In genomic region chr15:85674191-85674984, GRCm38 (mm10) we compare ENCODE assay signal across 8 mouse cellular contexts.
A peak's percentile ranks its signal among the peaks of the same experiment; 100 is the strongest.
DNase-seq lines count a peak whose midpoint lies in the region; ATAC-seq and TF ChIP-seq lines count a peak whose summit lies in the region.

No protein-coding gene starts in this region.

- H3K4me1 ChIP-seq in forebrain, embryonic 13.5 days = peaks cover 77% of the 10 kb centered on the region
- H3K4me1 ChIP-seq in forebrain, embryonic 10.5 days = peaks cover 21% of the 10 kb centered on the region
- H3K4me1 ChIP-seq in lung, embryonic 14.5 days (ENCODE audit: insufficient read depth) = peaks cover 16% of the 10 kb centered on the region
- peaks cover 50% of the 10 kb centered on the region for H3K4me1 ChIP-seq in hindbrain, embryonic 16.5 days (ENCODE audit: control insufficient read depth, insufficient read depth, low read depth, low read length)
- H3K4me1 ChIP-seq in olfactory bulb, adult 2 months (ENCODE audit: control insufficient read depth, insufficient read depth, low read length) = peaks cover 24% of the 10 kb centered on the region

- H3K27ac ChIP-seq in forebrain, embryonic 13.5 days = no peak overlapping the region
- H3K27ac ChIP-seq in forebrain, embryonic 10.5 days = no peak overlapping the region
- H3K27ac ChIP-seq in lung, embryonic 14.5 days (ENCODE audit: low read depth) = no peak overlapping the region
- H3K27ac ChIP-seq in hindbrain, embryonic 16.5 days (ENCODE audit: low read depth, low read length) = peak overlapping the region; percentile 74
- peak overlapping the region; percentile 85 for H3K27ac ChIP-seq in olfactory bulb, adult 2 months (ENCODE audit: insufficient read depth, low read depth, low read length)

- no peaks in the 10 kb centered on the region for H3K9me3 ChIP-seq in forebrain, embryonic 13.5 days (replicated peaks)
- H3K9me3 ChIP-seq in forebrain, embryonic 10.5 days = no peaks in the 10 kb centered on the region
- H3K9me3 ChIP-seq in lung, embryonic 14.5 days (ENCODE audit: low read depth, low read length) = no peaks in the 10 kb centered on the region
- no peaks in the 10 kb centered on the region for H3K9me3 ChIP-seq in hindbrain, embryonic 16.5 days (ENCODE audit: control insufficient read depth, low read length)

- no peak for ATAC-seq in forebrain, embryonic 13.5 days
- ATAC-seq in lung, embryonic 14.5 days (ENCODE audit: insufficient read depth) = no peak
- ATAC-seq in hindbrain, embryonic 16.5 days = no peak

- no peak for TF ChIP-seq CTCF in lung, embryonic 14.5 days (IDR thresholded peaks at IDR 0.05; ENCODE audit: low read depth)
- TF ChIP-seq CTCF in olfactory bulb, adult 2 months (IDR thresholded peaks at IDR 0.05; ENCODE audit: insufficient read depth, low read depth, low read length) = no peak

- H3K4me3 ChIP-seq in forebrain, embryonic 13.5 days = peak overlapping the region; percentile 98
- no peak overlapping the region for H3K4me3 ChIP-seq in forebrain, embryonic 10.5 days
- H3K4me3 ChIP-seq in lung, embryonic 14.5 days (ENCODE audit: low read depth, low read length) = peak overlapping the region; percentile 99
- peak overlapping the region; percentile 90 for H3K4me3 ChIP-seq in hindbrain, embryonic 16.5 days (ENCODE audit: low read length)
- H3K4me3 ChIP-seq in olfactory bulb, adult 2 months (ENCODE audit: insufficient read depth, low read depth, low read length) = peak overlapping the region; percentile 58

- H3K36me3 ChIP-seq in forebrain, embryonic 13.5 days (ENCODE audit: poor library complexity, severe bottlenecking) = peaks cover 32% of the 10 kb centered on the region
- H3K36me3 ChIP-seq in forebrain, embryonic 10.5 days (replicated peaks) = no peaks in the 10 kb centered on the region
- peaks cover 52% of the 10 kb centered on the region for H3K36me3 ChIP-seq in lung, embryonic 14.5 days (ENCODE audit: insufficient read depth)
- no peaks in the 10 kb centered on the region for H3K36me3 ChIP-seq in hindbrain, embryonic 16.5 days (ENCODE audit: control insufficient read depth, insufficient read depth, low read length)

- TF ChIP-seq POLR2A in olfactory bulb, adult 2 months (IDR thresholded peaks at IDR 0.05; ENCODE audit: insufficient read depth, low read depth, low read length) = no peak

- DNase-seq in forebrain, embryonic 10.5 days (ENCODE audit: extremely low spot score, low spot score) = no peak
- DNase-seq in lung, embryonic 14.5 days = no peak
- DNase-seq in lung, postnatal 10 days = no peak
- DNase-seq in frontal cortex, postnatal 10 days (ENCODE audit: low spot score in 2 of 2) = no peak
- no peak for DNase-seq in urinary bladder, adult 18-20 months (ENCODE audit: low spot score in 2 of 2)

- WGBS in forebrain, embryonic 13.5 days = 79% methylated on average over 9 of the region's 9 CpGs
- WGBS in forebrain, embryonic 10.5 days = 88% methylated on average over 9 of the region's 9 CpGs
- 84% methylated on average over 9 of the region's 9 CpGs for WGBS in lung, embryonic 14.5 days
- 48% methylated on average over 9 of the region's 9 CpGs for WGBS in hindbrain, embryonic 16.5 days
- WGBS in olfactory bulb, adult 2 months = 5% methylated on average over 9 of the region's 9 CpGs

- H3K4me2 ChIP-seq in forebrain, embryonic 13.5 days = peak overlapping the region; percentile 71
- H3K4me2 ChIP-seq in lung, embryonic 14.5 days = peak overlapping the region; percentile 95
- peak overlapping the region; percentile 80 for H3K4me2 ChIP-seq in hindbrain, embryonic 16.5 days (ENCODE audit: low read length)

- peak overlapping the region; percentile 100 for H3K9ac ChIP-seq in forebrain, embryonic 13.5 days
- H3K9ac ChIP-seq in lung, embryonic 14.5 days = peak overlapping the region; percentile 60
- H3K9ac ChIP-seq in hindbrain, embryonic 16.5 days (ENCODE audit: low read depth, low read length) = peak overlapping the region; percentile 66

- H3K27me3 ChIP-seq in forebrain, embryonic 13.5 days = peaks cover 15% of the 10 kb centered on the region; the same call in 1 of the 2 replicates
- peaks cover 99% of the 10 kb centered on the region for H3K27me3 ChIP-seq in forebrain, embryonic 10.5 days (ENCODE audit: poor library complexity, severe bottlenecking)
- H3K27me3 ChIP-seq in lung, embryonic 14.5 days (ENCODE audit: insufficient read depth, low read length) = no peaks in the 10 kb centered on the region
- no peaks in the 10 kb centered on the region for H3K27me3 ChIP-seq in hindbrain, embryonic 16.5 days (replicated peaks; ENCODE audit: control insufficient read depth, insufficient read depth, low read length)

Comparison
In these comparisons a context has a peak if more than half of its experiments do, and no peak if none do; other contexts are left out.
1. H3K27ac ChIP-seq: peak in hindbrain, embryonic 16.5 days (single experiment) and olfactory bulb, adult 2 months (single experiment); none in forebrain, embryonic 13.5 days (single experiment), forebrain, embryonic 10.5 days (single experiment) and lung, embryonic 14.5 days (single experiment).
2. Peak in every context shown above with its lines, with median percentiles within 50 percentile points of each other: H3K4me2 ChIP-seq and H3K9ac ChIP-seq.